Mouse (Mus musculus) natural killer cell, adult 2 months (primary cell): ENCODE data around the gene Tbc1d21.
A peak's percentile ranks its signal among the peaks of the same experiment; 100 is the strongest.

Source experiments
- DNase-seq, 2 experiments: peaks; one replicate each; pipeline ENCODE4 v3.0.0; 2022; ENCODE audit warnings: low spot score in 2 of 2

The Tbc1d21 gene

DNA sequence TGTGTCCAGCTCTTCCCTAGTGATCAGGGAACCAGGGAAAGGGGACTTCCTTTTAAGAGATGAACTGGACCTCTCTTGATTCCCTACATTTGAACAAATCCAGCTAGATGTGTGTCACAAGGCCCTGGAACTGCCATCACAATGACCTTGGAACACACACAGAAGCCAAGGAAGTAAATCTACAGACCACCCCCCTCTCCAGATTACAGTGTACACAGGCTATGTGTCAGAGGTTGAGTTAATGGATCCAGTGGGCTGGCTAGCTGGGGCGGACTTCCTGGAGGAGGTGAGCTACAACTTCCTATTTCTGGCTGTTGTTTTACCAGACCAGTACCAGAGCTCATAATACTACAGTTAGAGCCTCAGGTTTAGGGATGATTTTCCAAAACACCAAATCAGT, at the start of gene Tbc1d21:
Tbc1d21 (minus strand) TSS at position 101 of the 400 bp plus-strand sequence.
- DNase-seq = no peak

DNA sequence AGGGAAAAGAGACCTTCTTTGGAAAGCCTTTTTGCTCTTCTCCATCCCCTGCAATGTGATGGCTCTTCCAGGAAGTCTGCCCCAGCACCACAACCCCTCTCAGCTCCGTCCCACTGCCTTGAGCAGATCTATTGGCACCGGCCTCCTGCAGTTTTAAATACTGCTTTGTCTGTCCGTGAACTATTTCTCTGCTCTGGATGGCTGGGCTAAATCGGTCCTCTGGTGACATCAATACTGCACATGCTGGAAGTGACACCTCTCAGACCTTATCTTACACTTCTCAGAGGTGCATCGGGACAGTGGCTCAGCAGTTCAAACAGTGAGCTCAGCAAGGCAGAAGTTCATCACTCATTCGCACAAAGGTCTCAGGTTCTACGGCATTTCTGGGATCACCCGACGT, 41.3 kb upstream of the Tbc1d21 start:
- DNase-seq = no peak

- DNase-seq = no peak
These were observed 39.9 kb upstream of the Tbc1d21 start for GRCm38 (mm10) chr9:58410057-58410735.

GRCm38 (mm10) chr9:58409247-58409646, 39.0 kb upstream of the Tbc1d21 start:
- no peak for DNase-seq

GRCm38 (mm10) chr9:58404412-58404811, 34.2 kb upstream of the Tbc1d21 start:
- no peak for DNase-seq

- DNase-seq = peak in 1 of 2 experiments; percentile 16
These were observed 31.3 kb upstream of the Tbc1d21 start for GRCm38 (mm10) chr9:58401371-58402082.

GRCm38 (mm10) chr9:58399609-58400008, 29.4 kb upstream of the Tbc1d21 start:
- DNase-seq = no peak

DNA sequence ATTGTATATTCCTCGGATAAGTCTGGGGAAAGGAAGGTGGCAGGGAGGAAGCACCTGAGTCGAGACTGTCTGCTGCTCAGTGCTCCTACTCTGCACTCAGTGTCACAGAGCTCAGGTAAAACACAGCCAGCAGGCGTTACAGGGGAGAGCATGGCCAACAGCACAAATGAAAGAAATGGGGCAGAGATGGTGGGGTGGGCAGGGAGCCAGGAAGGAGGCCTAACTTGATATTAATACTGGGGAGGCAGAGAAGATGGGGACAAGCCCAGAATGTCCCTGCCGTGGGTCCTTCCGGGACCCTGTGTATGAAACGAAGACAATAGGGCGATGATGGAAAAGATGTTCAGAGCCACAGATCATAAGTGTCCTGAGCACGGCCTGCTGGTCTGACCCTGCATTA, 24.4 kb upstream of the Tbc1d21 start:
- DNase-seq = no peak

DNA sequence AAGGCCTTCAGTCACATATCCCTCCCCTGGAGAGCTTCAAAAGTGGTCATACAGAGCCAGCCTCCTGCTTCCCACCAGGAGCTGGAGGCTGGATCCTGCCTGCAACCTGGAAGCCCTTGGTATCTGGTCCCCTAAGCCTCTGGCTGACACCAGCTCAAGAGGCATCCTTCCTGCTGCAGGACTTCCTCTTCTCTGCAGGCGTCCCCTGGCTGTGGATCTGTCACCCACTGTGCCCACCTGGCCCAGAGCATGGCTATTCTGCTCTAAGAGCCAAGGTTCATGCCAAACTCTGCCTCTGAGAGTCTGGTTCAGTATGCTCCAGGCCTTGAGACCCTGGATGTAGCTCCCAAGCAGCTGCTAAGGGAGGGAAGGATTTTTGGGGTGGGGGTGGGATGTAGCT, 23.6 kb upstream of the Tbc1d21 start:
- DNase-seq = no peak

GRCm38 (mm10) chr9:58388381-58388780, 18.1 kb upstream of the Tbc1d21 start:
- DNase-seq = no peak

- DNase-seq = no peak
These were observed 8.6 kb upstream of the Tbc1d21 start for GRCm38 (mm10) chr9:58378878-58379277.

GRCm38 (mm10) chr9:58373912-58374431, 3.7 kb upstream of the Tbc1d21 start:
- DNase-seq = no peak

DNA sequence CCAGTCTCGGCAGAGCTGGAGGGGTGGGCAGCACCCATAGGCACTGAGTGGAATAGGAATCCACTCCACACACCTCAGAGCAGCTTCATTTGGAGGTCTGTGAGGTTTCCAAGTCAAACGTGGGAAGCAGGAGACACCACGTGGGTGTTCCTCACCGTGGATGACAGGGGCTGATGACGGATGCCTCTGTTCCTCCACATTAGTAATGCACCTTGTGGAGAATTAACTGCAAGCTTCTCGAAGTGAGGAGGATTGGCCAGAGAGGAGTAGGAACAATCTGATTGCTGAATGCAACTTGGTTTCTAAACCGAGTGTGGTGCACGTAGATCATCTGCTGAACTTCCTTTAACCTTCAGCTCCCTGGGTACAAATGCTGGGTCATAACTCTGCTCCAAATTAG, 1.7 kb upstream of the Tbc1d21 start:
- DNase-seq = no peak

DNA sequence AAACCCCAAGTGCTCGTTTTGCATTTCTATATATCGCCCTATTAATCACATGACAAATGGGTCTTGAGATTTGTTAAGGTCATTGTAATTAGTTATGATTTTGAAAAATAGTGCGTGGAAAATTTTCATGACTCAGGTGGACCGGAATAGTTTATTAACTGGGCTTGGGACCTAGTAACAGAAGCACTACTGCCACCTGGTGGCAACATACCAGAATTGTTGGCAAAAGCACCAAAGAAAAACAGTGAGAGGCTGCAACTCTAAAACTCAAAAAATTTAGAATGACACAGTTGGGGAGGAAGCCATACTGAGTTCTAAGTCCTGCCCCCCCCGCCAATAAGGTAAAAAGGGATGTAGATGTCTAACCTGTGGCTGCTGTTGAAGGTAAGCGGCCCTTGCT, 611 bp downstream of the Tbc1d21 start:
- DNase-seq = peak in 1 of 2 experiments; percentile 18

DNA sequence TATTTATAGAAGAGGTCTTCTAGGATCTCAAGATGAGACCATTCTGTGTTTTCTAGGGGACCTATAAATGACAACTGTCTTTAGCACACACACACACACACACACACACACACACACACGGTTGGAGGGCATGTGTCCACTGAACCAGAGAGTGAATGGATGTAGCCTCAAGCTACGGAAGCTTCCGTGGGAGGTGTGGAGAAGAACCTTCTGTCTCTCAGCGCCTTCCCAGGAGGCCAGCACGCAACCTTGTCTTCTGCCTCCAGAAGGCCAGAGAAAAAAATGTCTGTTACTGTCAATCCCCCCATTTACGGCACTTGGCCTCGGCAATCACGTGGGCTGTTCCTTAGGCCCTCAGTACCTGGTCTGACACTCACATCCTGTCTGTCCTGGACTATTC, 5.9 kb downstream of the Tbc1d21 start:
- DNase-seq = no peak

GRCm38 (mm10) chr9:58361956-58362355, 8.3 kb downstream of the Tbc1d21 start:
- no peak for DNase-seq

GRCm38 (mm10) chr9:58361373-58361772, 8.9 kb downstream of the Tbc1d21 start:
- DNase-seq = no peak

DNA sequence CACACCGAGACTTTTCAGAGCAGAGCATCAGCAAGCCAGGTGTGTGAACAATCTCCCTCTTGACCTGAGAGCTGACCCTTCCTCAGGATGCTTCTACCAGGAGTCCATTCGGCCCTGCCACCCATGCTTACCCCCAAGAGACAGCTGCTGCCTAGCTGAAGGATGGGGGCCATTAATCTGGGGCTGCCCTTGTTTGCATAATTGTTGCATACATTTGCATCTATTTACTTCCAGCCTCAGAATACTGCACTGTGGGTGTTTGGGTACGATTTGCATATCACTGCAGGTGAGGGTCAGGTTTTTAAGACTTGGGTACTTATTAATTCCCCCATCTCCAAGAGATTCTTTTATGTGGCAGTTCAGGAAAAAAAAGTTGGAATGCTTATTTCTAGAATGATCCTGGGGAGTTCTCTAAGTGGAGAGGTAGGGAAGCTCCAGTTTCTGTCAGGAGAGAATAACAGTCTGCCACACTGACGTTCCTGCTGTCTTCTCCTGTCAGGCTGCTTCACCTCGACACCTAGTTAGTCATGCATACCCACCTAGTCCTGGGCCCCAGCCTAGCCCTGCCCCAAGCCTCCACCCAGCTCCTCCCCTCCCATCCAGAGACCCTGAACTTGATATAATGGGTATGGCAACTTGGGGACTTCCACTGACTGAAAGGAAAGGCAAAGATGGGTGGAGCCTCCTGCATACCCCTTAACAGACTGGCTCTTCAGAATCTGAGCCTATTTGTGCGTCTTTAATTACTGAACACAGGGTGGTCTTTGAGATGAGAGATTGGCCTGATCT, 14.8 kb downstream of the Tbc1d21 start:
- DNase-seq = no peak

DNA sequence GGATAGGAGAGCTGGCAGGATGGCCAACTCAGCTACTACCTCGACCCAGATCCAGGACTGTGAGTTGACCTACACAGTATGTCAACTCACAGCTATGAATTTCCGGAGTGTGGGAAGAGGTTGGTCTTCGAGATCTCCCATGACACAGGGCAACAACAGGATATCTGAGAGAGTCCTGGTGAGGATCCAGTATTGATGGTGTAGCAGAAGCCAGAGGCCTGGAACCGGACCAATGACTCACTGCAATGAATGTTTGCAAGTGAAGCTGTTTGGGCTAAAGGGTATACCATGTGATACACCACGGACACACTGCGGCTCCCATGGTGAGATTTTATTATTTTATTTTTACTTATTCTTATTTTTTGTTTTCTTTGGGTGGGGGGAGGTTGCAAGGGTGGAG, 15.6 kb downstream of the Tbc1d21 start:
- DNase-seq = no peak

- DNase-seq = no peak
These were observed 17.0 kb downstream of the Tbc1d21 start for GRCm38 (mm10) chr9:58353224-58353623.

GRCm38 (mm10) chr9:58347795-58348194, 22.5 kb downstream of the Tbc1d21 start:
- no peak for DNase-seq

GRCm38 (mm10) chr9:58346498-58346897, 23.8 kb downstream of the Tbc1d21 start:
- DNase-seq = no peak
